In the genomic region with DNA sequence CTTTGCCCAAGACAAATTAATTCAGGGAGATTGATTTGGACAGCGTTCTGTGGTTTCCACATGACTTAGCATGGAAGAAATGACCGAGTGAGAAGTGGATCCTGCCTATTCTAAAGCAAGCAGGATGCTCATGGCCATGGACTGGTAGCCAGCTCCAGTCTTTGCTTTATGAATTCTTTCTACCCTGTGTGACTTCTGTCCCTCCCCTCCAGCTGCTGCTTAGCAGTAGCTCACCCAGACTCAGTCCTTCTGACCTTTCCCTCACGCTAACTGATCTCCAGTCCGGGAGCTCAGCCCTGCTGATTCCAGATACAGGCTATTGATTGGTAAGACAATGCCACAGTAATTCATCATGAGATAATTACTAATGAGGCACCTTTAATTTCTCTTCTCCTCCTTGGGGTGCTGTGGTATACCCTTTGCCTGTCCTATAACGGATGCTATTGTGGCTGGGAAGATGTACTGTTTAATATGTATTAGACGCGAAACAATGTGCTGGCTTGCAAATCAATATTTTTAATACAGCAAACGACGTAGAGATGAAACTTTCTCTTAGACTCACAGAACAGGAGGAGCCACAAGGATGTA, we compare ENCODE assay signal across 18 mouse cellular contexts.
DNase-seq lines count a peak whose midpoint lies in the region; ATAC-seq lines count a peak whose summit lies in the region.
"Had no signal": no experiment of that assay in that cellular context is flagged by ENCODE, and none has a peak within 500 bp of the region (broad histone marks: within the 10 kb centered on the region; RNA-seq: fewer than 3 reads in every experiment).

No protein-coding gene starts in this region.

- ATAC-seq in hindbrain, embryonic 13.5 days (ENCODE audit: low FRiP score), result peak; percentile 66
- ATAC-seq in midbrain, embryonic 14.5 days (ENCODE audit: low FRiP score, low TSS enrichment), result no peak
- no peak for ATAC-seq in megakaryocyte progenitor cell, adult 5-6 weeks (replicated peaks; ENCODE audit: poor library complexity)
- ATAC-seq in liver, embryonic 11.5 days (replicated peaks; ENCODE audit: low FRiP score), result no peak
- ATAC-seq: activated CD4-positive, CD25-positive, alpha-beta regulatory T cell, adult 4 months; intestine, embryonic 15.5 days had no signal

- no peaks in the 10 kb centered on the region for H3K9me3 ChIP-seq in hindbrain, embryonic 13.5 days
- no peaks in the 10 kb centered on the region for H3K9me3 ChIP-seq in midbrain, embryonic 14.5 days (ENCODE audit: control insufficient read depth, low read length)
- H3K9me3 ChIP-seq in liver, embryonic 11.5 days (ENCODE audit: control insufficient read depth, low read length), result no peaks in the 10 kb centered on the region
- H3K9me3 ChIP-seq: intestine, embryonic 15.5 days had no signal

- DNase-seq in testis, postnatal 10 days (ENCODE audit: low spot score), result peak; percentile 21
- no peak for DNase-seq in testis, postnatal 14 days (ENCODE audit: low spot score)
- DNase-seq in midbrain, embryonic 14.5 days, result peak; percentile 12
- DNase-seq in retina, postnatal 1 day, result peak; percentile 36
- no peak for DNase-seq in cerebellum, postnatal 25 days
- no peak for DNase-seq in liver, embryonic 11.5 days (ENCODE audit: low spot score)
- DNase-seq: forebrain, postnatal 0 days; gastrocnemius, postnatal 10 days; heart, postnatal 10 days; liver; lung, adult 2 months; lung, postnatal 4 days; thymus, postnatal 36 days had no signal

- no peaks in the 10 kb centered on the region for H3K36me3 ChIP-seq in hindbrain, embryonic 13.5 days
- no peaks in the 10 kb centered on the region for H3K36me3 ChIP-seq in midbrain, embryonic 14.5 days (ENCODE audit: control insufficient read depth, insufficient read depth, low read length)
- no peaks in the 10 kb centered on the region for H3K36me3 ChIP-seq in liver, embryonic 11.5 days (ENCODE audit: control insufficient read depth, insufficient read depth, low read length)
- H3K36me3 ChIP-seq: intestine, embryonic 15.5 days had no signal

- peak overlapping the region; percentile 19; the same call in 1 of the 2 replicates for H3K4me2 ChIP-seq in hindbrain, embryonic 13.5 days
- H3K4me2 ChIP-seq in midbrain, embryonic 14.5 days (ENCODE audit: low read length), result peak overlapping the region; percentile 0; the same call in 1 of the 2 replicates
- H3K4me2 ChIP-seq in liver, embryonic 11.5 days, result no peak overlapping the region
- H3K4me2 ChIP-seq: intestine, embryonic 15.5 days had no signal

- H3K27me3 ChIP-seq in hindbrain, embryonic 13.5 days, result no peaks in the 10 kb centered on the region
- H3K27me3 ChIP-seq in midbrain, embryonic 14.5 days (ENCODE audit: control insufficient read depth, insufficient read depth, low read length), result no peaks in the 10 kb centered on the region
- no peaks in the 10 kb centered on the region for H3K27me3 ChIP-seq in liver, embryonic 11.5 days (replicated peaks; ENCODE audit: control insufficient read depth, insufficient read depth, low read length)
- H3K27me3 ChIP-seq: intestine, embryonic 15.5 days had no signal

- H3K4me1 ChIP-seq in hindbrain, embryonic 13.5 days (replicated peaks), result peaks cover 27% of the 10 kb centered on the region
- peaks cover 12% of the 10 kb centered on the region for H3K4me1 ChIP-seq in midbrain, embryonic 14.5 days (ENCODE audit: control insufficient read depth, insufficient read depth, low read length)
- H3K4me1 ChIP-seq in liver, embryonic 11.5 days (replicated peaks; ENCODE audit: control insufficient read depth, insufficient read depth, low read length), result no peaks in the 10 kb centered on the region
- H3K4me1 ChIP-seq: intestine, embryonic 15.5 days had no signal

- H3K9ac ChIP-seq in hindbrain, embryonic 13.5 days, result no peak overlapping the region
- no peak overlapping the region for H3K9ac ChIP-seq in midbrain, embryonic 14.5 days (replicated peaks; ENCODE audit: low read length)
- H3K9ac ChIP-seq in liver, embryonic 11.5 days (ENCODE audit: low read depth, low read length), result no peak overlapping the region
- H3K9ac ChIP-seq: forebrain, postnatal 0 days; intestine, embryonic 15.5 days had no signal

- H3K4me3 ChIP-seq in hindbrain, embryonic 13.5 days, result no peak overlapping the region
- no peak overlapping the region for H3K4me3 ChIP-seq in midbrain, embryonic 14.5 days (replicated peaks; ENCODE audit: low read depth, low read length)
- H3K4me3 ChIP-seq in liver, embryonic 11.5 days (ENCODE audit: low read depth, low read length), result no peak overlapping the region
- H3K4me3 ChIP-seq: intestine, embryonic 15.5 days; myocyte had no signal

- H3K27ac ChIP-seq in hindbrain, embryonic 13.5 days, result peak overlapping the region; percentile 66
- H3K27ac ChIP-seq in midbrain, embryonic 14.5 days (replicated peaks; ENCODE audit: low read depth, low read length), result peak overlapping the region; percentile 61; the same call in 1 of the 2 replicates
- no peak overlapping the region for H3K27ac ChIP-seq in liver, embryonic 11.5 days (ENCODE audit: low read depth, low read length)
- H3K27ac ChIP-seq: intestine, embryonic 15.5 days had no signal

- 36% methylated on average over 9 of the region's 9 CpGs for WGBS in hindbrain, embryonic 13.5 days
- WGBS in midbrain, embryonic 14.5 days, result 41% methylated on average over 9 of the region's 9 CpGs
- WGBS in liver, embryonic 11.5 days, result 74% methylated on average over 9 of the region's 9 CpGs

Comparison
In these comparisons a context has a peak if more than half of its experiments do, and no peak if none do; other contexts are left out.
1. DNase-seq: peak in testis, postnatal 10 days (single experiment), midbrain, embryonic 14.5 days (single experiment) and retina, postnatal 1 day (single experiment); none in testis, postnatal 14 days (single experiment), cerebellum, postnatal 25 days (0 of 2) and liver, embryonic 11.5 days (single experiment).